Mouse (Mus musculus): ENCODE measurements around the gene Cd247.
A peak's percentile ranks its signal among the peaks of the same experiment; 100 is the strongest.

Cd247 gene

DNA sequence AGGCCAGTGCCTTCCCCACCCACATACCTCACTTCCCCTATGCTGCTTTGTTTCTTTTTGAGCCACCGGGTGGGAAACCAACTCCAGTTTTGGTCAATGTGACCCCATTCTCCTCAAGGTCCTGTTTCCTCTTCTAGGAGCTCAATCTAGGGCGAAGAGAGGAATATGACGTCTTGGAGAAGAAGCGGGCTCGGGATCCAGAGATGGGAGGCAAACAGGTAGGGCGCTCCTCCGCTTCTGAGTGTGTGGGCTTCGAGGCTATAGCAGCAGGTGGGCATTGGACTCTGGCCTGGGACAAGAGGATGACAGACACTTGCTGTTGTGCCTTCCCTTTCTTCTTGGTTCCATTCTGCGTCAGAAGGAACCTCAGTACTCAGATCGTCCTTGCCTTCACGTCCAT, 68.8 kb downstream of the Cd247 start:
- DNase-seq: no peak

DNA sequence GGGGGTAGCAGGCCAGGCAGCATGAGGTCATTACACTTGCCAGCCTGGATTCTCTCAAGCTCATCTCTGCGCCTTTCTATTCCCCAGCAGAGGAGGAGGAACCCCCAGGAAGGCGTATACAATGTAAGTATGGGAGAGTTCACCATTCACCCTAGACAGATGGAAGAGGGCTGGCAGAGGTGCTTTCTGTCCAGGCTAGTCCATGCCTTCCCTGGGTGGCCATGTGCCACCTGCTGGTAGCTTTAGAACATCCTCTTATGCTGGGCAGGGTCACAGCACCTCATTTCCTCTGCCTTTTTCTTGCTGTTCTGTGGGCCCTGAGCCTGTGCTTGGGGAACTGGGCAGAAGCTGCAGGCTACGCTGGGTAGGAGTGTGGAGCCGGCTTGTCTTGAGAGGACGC, 69.9 kb downstream of the Cd247 start:
- no peak for DNase-seq

DNA sequence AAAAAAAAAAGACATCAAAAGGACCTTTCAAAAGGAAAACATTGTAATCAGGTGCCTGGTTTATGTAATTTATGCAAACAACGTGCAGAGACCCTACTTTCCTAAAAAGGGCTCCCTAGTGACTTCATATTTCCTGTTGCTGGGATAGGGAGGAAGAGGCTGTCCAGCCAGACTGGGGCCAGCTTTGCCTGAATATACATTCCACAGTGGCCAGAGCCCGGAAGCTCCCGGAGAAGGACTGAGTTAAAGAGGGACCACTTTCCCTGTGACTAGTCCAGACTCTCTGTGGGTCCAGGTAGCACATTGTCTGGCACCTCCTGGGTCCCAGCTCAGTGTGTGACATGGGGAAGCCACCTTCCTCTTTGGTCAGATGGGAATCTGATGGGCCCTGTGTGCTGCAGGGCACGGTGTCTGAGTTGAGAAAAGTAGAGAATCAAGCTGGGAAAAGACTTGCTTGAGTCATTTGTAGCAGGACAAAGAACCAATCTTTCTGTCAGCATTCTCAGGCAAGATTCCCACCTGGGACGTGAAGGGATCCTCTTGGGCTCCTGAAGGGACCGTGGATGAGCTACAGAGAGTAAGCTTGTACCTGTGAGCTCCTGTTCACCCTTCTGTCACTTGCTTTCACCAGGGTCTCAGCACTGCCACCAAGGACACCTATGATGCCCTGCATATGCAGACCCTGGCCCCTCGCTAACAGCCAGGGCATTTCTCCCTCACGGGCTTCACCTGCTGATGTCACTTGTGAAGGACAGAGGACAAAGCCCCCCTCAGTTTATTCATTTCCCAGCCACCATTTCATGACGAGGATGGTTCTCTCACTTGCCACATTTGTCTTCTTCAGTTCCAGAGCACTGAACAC, 72.1 kb downstream of the Cd247 start:
- DNase-seq: no peak

DNA sequence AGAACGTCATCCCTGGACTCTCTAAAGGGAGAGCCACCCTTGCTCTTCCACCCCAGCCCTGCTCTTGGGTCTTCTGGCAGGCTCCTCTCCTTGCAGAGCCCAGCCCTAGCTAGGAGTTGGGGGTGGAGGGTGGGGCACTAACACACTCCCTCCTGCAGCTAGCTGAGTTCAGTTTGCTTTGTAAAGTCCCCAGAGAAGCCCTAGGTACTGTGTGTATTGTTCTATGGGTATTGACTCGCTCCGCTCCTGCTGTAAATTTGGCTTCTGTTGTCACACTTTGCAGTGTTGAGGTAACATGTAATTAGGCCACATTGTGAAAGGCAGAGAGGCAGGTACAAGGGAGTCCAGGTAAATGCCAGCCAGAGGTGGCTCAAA, 72.7 kb downstream of the Cd247 start:
- no peak for DNase-seq

DNA sequence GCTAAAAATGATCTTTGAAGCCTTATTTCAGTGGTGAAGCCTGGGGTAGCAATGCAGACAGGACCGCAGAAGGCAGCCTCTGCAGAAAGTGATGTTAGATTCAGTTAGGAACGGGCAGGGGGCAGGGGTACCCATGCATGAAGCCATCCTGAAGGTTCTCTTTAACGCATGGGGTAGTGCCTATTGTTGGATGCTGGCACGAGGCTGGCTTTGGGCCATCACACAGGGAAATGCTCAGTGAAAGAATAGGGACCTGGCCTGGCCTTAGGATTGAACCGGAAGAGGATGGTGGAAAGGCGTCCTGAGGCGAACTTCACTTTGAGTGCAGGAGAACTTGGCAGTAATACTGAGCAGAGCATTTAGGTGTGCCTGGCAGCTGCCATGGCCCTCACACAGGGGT, 73.6 kb downstream of the Cd247 start:
- DNase-seq: no peak

DNA sequence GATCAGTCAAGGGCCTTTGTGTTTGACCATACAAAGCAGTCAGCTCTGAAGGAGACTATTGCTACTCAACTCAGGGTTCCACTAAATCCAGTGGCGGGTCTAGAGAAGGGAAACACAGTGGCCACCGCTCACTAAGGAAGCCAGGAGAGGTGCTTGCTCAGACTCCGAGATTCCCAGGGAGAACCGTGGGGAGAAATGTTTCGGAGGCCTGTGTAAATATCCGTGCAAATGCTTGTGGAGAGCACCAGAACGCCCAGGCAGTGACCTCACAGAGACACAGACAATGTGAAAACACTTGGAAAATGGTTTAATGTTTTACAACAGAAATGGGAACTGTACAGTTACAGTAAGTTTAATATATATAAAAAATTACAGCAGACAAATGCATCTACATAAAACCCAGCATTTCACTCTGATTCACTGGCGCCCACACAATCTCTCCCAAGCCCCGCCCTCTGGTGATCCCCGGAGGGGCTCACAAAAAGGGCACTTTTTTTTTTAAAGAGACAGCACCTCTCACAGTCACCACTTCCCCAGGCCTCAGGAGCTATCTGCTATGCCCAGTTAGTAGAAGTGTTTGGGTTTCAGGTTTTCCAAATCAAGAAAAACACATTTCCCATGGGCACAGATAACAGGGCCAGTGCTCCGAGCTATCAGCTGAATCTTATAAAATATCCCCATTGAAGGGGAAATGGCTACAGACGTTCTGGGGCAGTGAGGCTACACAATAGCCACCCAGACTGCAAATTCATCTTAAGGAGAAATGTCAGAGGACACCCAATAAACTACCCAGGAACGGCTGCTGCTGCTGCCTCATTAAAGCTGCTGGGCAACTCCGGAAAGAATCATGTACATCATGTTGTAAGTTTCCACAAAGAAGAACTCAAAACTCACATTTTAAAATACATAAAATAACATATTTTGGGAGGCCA, 76.6 kb downstream of the Cd247 start:
- no peak for DNase-seq

DNA sequence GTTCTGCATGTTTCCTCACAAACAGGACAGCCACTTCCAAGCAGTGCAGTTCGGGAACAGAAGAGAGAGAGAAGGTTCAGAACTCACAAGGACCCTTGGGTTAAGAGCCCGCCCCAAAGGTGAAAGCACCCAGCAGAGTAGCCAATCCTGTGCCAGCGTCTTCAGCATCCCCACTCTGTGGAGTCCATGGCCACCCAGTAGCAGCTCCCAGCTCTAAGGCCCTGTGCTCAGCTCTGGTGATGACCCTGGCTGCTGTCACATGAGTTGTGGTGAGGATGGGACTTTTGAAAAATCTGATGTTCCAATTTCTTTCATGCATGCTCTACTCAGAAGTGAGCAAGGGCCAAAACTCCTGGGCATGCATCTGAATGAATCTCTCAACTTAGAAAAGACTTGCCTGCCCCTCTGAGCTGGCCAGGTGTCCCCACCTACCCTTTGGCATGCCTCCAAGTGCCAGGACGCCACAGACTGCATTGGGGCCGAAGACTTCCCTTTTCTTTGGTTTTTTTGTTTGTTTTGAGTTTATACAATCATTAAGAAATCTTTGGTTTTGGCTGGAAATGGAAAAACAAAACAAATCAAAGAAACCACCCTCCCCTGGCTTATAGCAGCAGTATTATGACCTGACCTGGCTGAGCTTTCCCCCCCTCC, 78.3 kb downstream of the Cd247 start:
- no peak for DNase-seq

DNA sequence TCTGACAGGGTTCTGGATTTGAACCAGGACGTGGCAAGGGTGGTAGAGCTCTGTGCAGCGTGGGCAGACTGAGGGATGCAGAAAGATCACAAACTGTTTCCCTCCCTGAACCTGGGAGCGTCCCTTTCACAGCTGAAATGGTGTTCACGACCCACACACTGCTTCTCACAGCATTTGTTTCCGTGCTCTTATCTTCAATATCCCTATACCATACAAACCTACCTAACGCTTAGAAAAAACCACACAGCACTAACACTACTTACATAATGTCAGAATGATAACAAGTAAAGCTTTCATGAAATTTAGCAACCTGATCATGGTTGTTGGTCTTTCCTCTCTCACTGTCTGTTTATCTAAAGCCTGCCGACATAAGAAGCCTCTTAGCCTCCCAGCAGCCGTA, 80.2 kb downstream of the Cd247 start:
- DNase-seq: no peak

DNA sequence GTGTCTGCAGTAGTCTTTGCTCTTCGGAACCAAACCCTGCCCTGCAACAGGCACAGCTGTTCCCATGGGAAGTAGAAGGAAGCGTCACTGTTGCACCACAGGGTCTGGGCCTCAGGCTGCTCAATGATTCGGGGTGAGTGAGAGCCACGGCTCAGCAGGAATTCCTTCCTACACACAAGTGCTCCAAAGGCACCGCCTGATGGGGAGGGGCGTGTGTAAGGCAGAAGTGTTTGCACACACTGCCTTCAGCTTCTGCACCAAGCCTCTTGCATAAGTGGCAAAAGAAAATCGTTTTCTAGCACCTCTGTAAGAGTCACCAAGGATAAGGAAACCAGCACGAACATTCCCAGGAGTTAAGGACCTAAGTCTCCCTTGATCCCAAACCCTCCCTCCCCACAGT, 86.2 kb downstream of the Cd247 start:
- no peak for DNase-seq

DNA sequence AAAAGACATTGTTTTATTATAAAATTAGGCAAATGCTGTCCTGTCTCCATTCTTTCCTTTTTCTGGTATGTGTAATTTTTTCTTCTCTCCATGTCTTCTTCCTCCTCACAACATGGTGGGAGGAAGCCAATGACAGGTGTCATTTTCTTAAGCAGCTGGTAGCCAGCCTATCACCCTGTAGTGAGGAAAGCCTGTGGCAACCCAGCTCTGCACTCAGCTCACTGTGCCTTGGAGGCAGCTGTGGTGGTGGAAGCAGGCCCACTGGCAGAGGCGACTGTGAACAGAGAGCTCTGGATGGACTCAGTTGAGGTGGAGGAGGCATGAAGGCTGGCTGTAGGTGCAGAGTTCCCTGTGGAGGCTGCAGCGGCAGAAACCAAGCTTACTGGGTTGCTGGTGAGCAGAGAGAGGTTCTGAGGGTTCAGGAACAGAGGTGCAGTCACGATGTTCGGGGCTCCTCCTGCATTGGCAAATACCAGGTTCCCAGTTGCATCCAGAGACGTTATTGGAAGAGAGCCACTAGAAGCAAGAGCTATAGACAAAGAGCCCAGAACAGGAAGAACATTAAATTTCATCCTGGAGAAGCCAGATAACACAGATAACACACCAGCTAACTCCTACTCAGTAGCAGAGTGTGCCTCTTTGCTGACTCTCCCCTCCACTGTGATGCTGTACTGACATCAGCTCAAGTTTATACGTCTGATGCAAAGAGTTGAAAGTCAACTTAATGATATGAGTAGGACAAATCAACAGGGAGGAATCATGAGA, 87.2 kb downstream of the Cd247 start:
- DNase-seq: no peak

DNA sequence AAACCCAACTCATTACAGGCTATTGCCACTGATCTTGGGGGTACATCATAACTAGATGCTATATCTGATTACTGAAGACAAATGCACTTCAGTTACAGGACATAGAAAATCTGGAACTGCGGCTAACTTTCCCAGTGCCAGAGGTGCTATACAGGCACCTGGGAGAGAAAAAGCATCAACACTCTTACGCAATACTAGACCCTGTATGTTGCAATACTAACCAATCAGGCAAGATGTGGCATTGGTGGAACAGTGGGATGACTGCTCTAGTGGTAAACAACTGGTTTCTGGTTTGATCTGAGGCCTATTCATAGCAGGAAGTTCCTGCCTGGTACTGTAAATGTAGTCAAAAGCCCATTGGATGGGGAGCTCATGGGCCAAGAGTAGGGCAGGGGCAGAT, 90.3 kb downstream of the Cd247 start:
- no peak for DNase-seq

DNA sequence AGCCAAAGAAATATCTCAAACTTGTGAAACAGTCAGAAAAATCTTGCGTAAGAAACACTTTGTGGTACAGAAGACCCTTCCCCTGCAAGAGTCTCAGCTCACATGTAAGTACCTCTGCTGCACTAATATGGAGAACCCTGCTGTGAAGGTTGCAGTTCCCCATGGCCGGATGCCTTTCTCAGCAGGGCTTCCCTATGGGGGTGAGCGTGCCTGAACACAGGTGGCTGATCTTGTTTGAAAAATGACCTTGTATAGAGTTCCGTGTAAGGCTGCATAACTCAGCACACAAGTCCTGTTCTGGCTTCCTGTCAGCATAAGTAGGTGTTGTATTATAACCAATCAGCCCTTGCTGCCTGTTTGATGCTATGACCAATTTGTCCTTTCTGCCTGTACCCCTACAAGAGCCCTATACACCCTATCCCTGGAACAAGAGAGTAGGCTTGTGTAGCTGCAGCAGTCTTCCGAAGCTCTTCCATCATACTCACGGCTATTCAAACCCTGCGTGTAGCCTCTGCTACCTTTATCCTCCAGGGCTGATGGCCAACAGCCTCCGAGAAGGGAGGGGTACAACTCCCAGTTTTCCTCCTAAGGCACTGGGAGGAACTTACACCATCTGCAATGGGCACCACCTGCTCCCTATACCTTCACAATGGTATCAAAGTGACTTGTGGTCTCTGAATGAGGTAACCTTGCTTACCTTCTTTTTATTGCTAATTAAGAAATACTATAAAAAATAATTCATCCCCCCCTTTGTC, 93.8 kb downstream of the Cd247 start:
- peak in 1 of 2 experiments; percentile 24 for DNase-seq

DNA sequence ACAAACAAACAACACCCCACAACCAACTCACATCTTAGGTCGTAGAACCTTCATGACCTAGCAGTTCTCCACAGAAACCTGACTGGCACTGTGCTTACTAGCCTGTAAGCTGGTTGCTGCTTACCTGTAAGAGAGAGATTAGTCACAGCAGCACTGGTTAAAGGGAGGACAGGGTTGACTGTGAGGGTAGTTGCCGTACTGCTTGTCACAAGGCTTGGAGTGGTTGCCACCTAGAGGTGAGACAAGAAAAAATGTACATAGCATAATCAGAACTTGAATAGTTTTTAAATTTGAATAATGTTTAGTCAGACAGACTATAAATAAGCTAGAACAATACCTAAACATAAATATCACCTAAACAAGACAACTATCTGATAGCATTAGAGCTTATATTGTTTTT, 103.2 kb downstream of the Cd247 start:
- DNase-seq: no peak

DNA sequence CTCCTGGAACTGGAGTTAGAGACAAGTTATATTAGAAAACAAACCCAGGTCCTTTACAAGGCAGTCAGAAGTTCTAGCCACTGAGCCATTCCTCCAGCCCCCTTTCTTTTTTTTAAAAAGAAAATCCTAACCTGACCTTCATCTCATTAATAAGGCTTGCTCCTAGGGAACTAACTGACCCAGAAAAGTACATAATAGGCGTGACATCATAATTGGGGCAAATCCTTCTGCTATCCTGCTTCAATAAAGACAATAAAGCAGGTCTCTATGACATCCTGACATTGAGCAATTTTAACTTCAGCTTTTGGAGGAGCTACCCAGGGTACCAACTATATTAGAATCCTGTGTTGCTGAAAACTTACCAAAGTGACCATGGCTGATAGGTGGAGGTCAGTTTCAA, 115.1 kb downstream of the Cd247 start:
- DNase-seq: no peak

DNA sequence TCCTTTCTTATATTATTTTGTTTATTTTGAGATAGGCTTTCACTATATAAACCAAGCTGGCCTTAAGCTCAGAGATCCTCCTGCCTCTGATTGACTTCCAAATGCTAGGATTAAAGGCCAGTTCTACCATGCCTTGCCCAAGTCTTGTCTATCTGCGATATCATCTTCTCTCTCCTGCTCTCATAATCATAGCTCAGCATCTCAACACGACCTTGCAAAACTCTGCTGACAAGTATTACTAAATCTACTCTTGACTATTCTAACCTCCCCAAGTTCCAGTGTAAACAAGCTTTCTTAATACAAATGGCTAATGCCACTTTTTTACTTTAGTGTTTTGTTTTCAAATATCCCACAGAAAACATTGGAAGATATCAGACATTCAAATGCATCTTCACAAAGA, 119.7 kb downstream of the Cd247 start:
- DNase-seq: no peak

DNA sequence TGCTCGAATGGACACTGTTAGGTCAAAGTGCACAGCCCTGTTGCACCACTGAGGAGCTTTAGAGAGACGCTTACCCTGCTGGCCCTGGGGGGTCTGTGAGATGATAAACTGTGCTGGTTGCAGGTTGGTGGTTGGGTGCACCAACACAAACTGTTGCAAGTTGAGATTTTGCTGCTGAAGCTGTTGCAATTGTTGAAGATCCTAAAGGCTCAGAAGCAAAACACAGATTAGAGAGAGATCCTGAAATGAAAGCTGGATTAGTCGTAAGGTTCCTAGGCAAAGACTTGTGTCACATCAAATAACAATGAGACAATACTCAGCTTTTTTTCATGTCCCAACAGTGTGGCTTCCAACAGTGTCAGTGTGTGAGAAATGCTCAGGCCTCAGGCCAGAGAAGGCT, 120.3 kb downstream of the Cd247 start:
- no peak for DNase-seq

DNA sequence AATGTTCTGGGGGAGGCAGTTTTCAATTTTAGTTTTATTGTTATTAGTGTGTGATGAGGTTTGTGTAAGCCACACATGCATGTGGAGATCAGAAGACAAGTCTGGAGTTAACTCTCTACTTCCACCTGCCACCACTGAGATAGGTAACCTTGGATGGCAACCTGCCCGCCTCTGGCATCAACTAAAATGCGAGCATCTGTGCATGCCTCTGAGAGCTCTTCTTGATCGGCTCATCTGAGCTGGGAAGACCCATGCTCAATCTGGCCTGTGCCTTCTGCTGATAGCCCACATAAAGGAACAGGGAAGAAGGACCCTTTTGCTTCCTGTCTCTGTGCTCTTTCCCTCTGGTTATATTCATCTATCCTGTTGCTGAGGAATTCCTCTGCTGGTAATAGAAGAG, 121.0 kb downstream of the Cd247 start:
- DNase-seq: peak; percentile 84 to 86

DNA sequence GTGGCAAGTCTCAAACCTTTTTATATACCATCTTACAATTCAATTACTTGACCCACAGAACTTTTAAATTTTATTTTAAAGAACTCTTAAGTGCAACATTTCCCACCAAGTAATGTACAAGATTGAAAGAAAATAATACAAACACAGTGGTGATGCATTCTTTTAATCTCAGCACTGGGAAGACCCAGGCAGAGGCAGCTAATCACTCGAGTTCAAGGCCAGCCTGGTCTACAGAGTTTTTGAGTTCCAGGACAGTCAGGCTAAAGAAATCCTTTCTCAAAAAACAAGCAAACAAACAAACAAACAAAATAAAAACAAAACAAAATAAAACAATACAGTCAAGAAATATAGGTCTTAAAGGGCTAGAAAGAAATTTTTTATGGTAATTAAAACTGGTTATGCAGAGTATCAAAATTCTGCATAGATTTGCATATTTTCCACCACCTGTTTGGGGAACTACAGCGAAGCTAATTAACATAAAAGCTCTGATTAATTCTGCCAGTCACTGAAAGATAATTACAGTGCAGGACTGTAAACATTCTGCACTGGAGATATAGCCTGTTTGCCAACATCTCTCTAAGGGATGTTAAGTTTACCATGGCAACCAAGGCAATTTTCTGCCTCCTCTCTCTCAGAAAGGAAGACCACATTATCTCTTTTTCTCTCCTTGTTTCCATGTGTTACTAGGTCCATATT, 125.4 kb downstream of the Cd247 start:
- no peak for DNase-seq

DNA sequence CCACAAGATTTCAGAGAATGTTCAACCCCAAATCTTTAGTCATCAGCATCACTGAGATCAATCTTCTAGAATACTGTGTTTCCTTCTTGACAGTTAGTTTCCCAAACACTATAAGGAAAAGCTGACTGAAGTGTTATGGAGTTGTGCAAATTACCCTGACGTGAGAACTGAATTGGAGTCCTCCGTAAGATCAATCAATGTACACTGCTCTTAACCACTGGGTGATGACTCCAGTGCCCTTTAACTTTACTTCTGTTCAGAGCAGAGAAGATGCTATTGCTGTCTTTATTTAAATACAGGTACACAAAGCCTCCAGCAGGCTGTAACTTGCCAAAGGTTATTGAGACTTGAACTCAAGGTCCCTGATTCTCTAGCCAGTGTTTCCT, 125.9 kb downstream of the Cd247 start:
- no peak for DNase-seq

DNA sequence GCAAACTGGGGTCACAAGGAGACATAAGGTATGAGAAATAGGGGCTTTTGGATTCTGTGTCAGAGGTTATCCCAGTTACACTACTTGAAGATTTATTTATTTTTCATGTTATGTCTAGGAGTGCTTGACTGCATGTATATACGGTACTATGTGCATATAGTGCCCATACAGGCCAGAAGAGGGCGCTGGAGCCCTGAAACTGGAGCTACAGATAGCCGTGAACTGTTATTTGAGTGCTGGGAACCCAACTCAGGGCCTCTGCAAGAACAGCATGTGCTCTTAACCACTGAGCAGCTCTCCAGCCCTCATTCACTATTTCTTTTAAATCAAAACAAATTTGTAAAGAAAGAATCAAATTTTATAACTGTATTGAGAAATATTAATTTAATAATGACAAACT, 132.5 kb downstream of the Cd247 start:
- no peak for DNase-seq

DNA sequence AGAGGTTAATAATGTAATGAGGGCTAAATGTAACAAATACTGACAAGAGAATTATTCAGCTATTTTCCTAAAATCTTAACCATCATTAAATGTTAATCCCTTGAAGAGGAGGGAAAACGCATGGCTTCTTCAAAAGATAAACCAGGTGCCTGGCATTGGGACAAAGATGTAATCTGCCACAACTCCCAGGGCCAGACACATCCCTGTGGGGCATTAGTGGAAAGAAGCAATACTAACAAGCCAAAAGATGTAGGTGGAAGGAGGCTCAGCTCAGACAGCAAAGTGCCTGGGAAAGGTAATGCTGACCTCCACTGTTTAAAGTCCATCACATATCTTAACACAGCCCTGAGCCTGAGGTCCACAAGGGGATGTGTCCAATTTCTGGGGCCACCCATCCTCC, 134.0 kb downstream of the Cd247 start:
- peak; percentile 19 to 53 for DNase-seq
